Mouse (Mus musculus) lung, adult 2 months (tissue): Measurements from ENCODE around the gene Pcgf1. TPM values are rescaled to one million over a fixed set of nuclear protein-coding genes. Genes with fewer than 3 reads are reported as not detected.
A peak's percentile ranks its signal among the peaks of the same experiment; 100 is the strongest.

Experiments used
- DNase-seq: peaks from one replicate; pipeline ENCODE4 v3.0.0; 2022
- H3K4me1 ChIP-seq: fragments of 200-500 bp; 2 replicates; pipeline ENCODE4 v1.6.1; 2011; ENCODE audit warnings: low read length; ENCODE audit not compliant: control insufficient read depth, insufficient read depth
- H3K4me3 ChIP-seq: fragments of 200-500 bp; replicated peaks from 2 replicates; pipeline ENCODE3; 2011; ENCODE audit warnings: low read depth, mild to moderate bottlenecking, control low read depth, low read length; ENCODE audit errors: extremely low read depth
- CTCF ChIP-seq: fragments of 200-500 bp; IDR thresholded peaks from 2 replicates; pipeline ENCODE4 v1.5.1; 2011; ENCODE audit warnings: mild to moderate bottlenecking, low read length, control low read depth; ENCODE audit not compliant: insufficient read depth
- POLR2A ChIP-seq: fragments of 200-500 bp; IDR thresholded peaks from 2 replicates; pipeline ENCODE4 v1.6.1; 2011; ENCODE audit warnings: low read depth, mild to moderate bottlenecking, control low read depth, low read length, borderline replicate concordance; ENCODE audit errors: extremely low read depth
- WGBS: fragments of 180-500 bp; shearing (Covaris S2); methylation state at CpG from one replicate; pipeline ENCODE4 v1.1.7; 2018; 5-methylcytosine and 5-hydroxymethylcytosine counted together
- polyA plus RNA-seq: library from polyadenylated mRNA; depleted of rRNA; stranded (reverse); fragments of >200 nt; gene quantifications from 2 replicates; pipeline ENCODE4 v1.2.3, GENCODE M21; 2012

Gene Pcgf1
- polyA plus RNA-seq, 1 experiment, result 18.5 TPM

GRCm38 (mm10) chr6:83108762-83109668, 31.3 kb downstream of the Pcgf1 start, which contains the start of gene Mrpl53:
Gene Mrpl53 (plus strand): TSS chr6:83109040.
- no peaks in the 10 kb centered on the region for H3K4me1 ChIP-seq
- TF ChIP-seq CTCF (no peak), POLR2A (peak; percentile 88; the same call in 1 of the 2 replicates)
- under 1% methylated on average over 76 of the region's 76 CpGs for WGBS
- H3K4me3 ChIP-seq, result peak within 1 kb of the TSS; percentile 76
- peak; percentile 85 for DNase-seq

GRCm38 (mm10) chr6:83111510-83112136, 34.0 kb downstream of the Pcgf1 start:
- 88% methylated on average over 4 of the region's 4 CpGs for WGBS
- Histone ChIP-seq H3K4me3 (no peak overlapping the region), H3K4me1 (peaks cover 3% of the 10 kb centered on the region; the same call in 1 of the 2 replicates)
- DNase-seq, result no peak
- no peak for TF ChIP-seq POLR2A
- TF ChIP-seq CTCF, result no peak

- DNase-seq, result peak; percentile 94
- peak within 1 kb of the TSS; percentile 99 for H3K4me3 ChIP-seq
- WGBS, result 2% methylated on average over 52 of the region's 58 CpGs
- TF ChIP-seq CTCF, result no peak
- peak; percentile 96 for TF ChIP-seq POLR2A
- peaks cover 3% of the 10 kb centered on the region; the same call in 1 of the 2 replicates for H3K4me1 ChIP-seq
Observed at GRCm38 (mm10) chr6:83115011-83115671, 37.5 kb downstream of the Pcgf1 start, which contains the start of gene Mogs. Gene Mogs (plus strand): TSS chr6:83115496.

GRCm38 (mm10) chr6:83115682-83116372, 38.2 kb downstream of the Pcgf1 start:
- under 1% methylated on average over 38 of the region's 48 CpGs for WGBS
- Histone ChIP-seq H3K4me1 (peaks cover 7% of the 10 kb centered on the region), H3K4me3 (peak overlapping the region; percentile 99)
- TF ChIP-seq POLR2A, result no peak
- TF ChIP-seq CTCF, result no peak
- no peak for DNase-seq

GRCm38 (mm10) chr6:83116373-83117164, 38.9 kb downstream of the Pcgf1 start:
- DNase-seq, result no peak
- Histone ChIP-seq H3K4me3 (no peak overlapping the region), H3K4me1 (peaks cover 7% of the 10 kb centered on the region)
- TF ChIP-seq POLR2A, result 0 out of 2 replicates have a peak, but pooled peaks have one; percentile 10
- no peak for TF ChIP-seq CTCF
- WGBS, result 66% methylated on average over 11 of the region's 11 CpGs

GRCm38 (mm10) chr6:83117165-83117438, 39.4 kb downstream of the Pcgf1 start:
- peaks cover 8% of the 10 kb centered on the region for H3K4me1 ChIP-seq
- WGBS, result 74% methylated on average over 4 of the region's 4 CpGs
- H3K4me3 ChIP-seq, result no peak overlapping the region
- TF ChIP-seq CTCF (no peak), POLR2A (no peak)
- DNase-seq, result no peak

GRCm38 (mm10) chr6:83117616-83118015, 39.9 kb downstream of the Pcgf1 start:
- no peak for DNase-seq
- Histone ChIP-seq H3K4me1 (peaks cover 12% of the 10 kb centered on the region), H3K4me3 (no peak overlapping the region)
- TF ChIP-seq CTCF, result no peak
- no peak for TF ChIP-seq POLR2A
- WGBS, result 89% methylated on average over 13 of the region's 13 CpGs

GRCm38 (mm10) chr6:83118369-83118768, 40.7 kb downstream of the Pcgf1 start:
- no peak for DNase-seq
- Histone ChIP-seq H3K4me1 (peaks cover 12% of the 10 kb centered on the region), H3K4me3 (no peak overlapping the region)
- TF ChIP-seq POLR2A (0 out of 2 replicates have a peak, but pooled peaks have one; percentile 30), CTCF (no peak)
- WGBS, result 83% methylated on average over 11 of the region's 11 CpGs
